Mouse (Mus musculus): ENCODE data around the gene Cadm1. TPM values are rescaled to one million over a fixed set of nuclear protein-coding genes. Genes with fewer than 3 reads are reported as not detected.

Gene Cadm1
- 100 to 1,000 TPM; 217 to 243 TPM for total RNA-seq (2021)

- peak; percentile 96 to 98 for DNase-seq (ENCODE audit: extremely low spot score in 1 of 2, low spot score in 2 of 2)
- intact Hi-C loops (cut with DNase I), result loop anchor here (2.0 to 10.0 kb wide), 4 partner anchors 165 to 793 kb away; no protein-coding TSS in a partner anchor
Measured at GRCm38 (mm10) chr9:47529602-47530450, at the start of gene Cadm1. Gene Cadm1 (plus strand): TSS chr9:47530173.

- DNase-seq (ENCODE audit: extremely low spot score in 1 of 2, low spot score in 2 of 2), result no peak
- intact Hi-C loops (cut with DNase I), result no loop called here
Measured at GRCm38 (mm10) chr9:47484506-47484905, 45.5 kb upstream of the Cadm1 start.

- intact Hi-C loops (cut with DNase I), result no loop called here
- no peak for DNase-seq (ENCODE audit: extremely low spot score in 1 of 2, low spot score in 2 of 2)
Measured at GRCm38 (mm10) chr9:47485186-47485585, 44.8 kb upstream of the Cadm1 start.

GRCm38 (mm10) chr9:47499761-47500160 lies 30.2 kb upstream of the Cadm1 start:
- intact Hi-C loops (cut with DNase I), result no loop called here
- no peak for DNase-seq (ENCODE audit: extremely low spot score in 1 of 2, low spot score in 2 of 2)

GRCm38 (mm10) chr9:47505956-47506355 lies 24.0 kb upstream of the Cadm1 start:
- no peak for DNase-seq (ENCODE audit: extremely low spot score in 1 of 2, low spot score in 2 of 2)
- intact Hi-C loops (cut with DNase I), result no loop called here

GRCm38 (mm10) chr9:47506876-47507275 lies 23.1 kb upstream of the Cadm1 start:
- intact Hi-C loops (cut with DNase I), result no loop called here
- no peak for DNase-seq (ENCODE audit: extremely low spot score in 1 of 2, low spot score in 2 of 2)

GRCm38 (mm10) chr9:47508109-47508508 lies 21.9 kb upstream of the Cadm1 start:
- DNase-seq (ENCODE audit: extremely low spot score in 1 of 2, low spot score in 2 of 2), result no peak
- intact Hi-C loops (cut with DNase I), result no loop called here

GRCm38 (mm10) chr9:47512521-47512920 lies 17.5 kb upstream of the Cadm1 start:
- intact Hi-C loops (cut with DNase I), result no loop called here
- no peak for DNase-seq (ENCODE audit: extremely low spot score in 1 of 2, low spot score in 2 of 2)

GRCm38 (mm10) chr9:47514318-47514717 lies 15.7 kb upstream of the Cadm1 start:
- no peak for DNase-seq (ENCODE audit: extremely low spot score in 1 of 2, low spot score in 2 of 2)
- intact Hi-C loops (cut with DNase I), result no loop called here

GRCm38 (mm10) chr9:47516238-47516637 lies 13.7 kb upstream of the Cadm1 start:
- intact Hi-C loops (cut with DNase I), result no loop called here
- DNase-seq (ENCODE audit: extremely low spot score in 1 of 2, low spot score in 2 of 2), result no peak

GRCm38 (mm10) chr9:47527290-47527689 lies 2.7 kb upstream of the Cadm1 start:
- intact Hi-C loops (cut with DNase I), result loop anchor here (10.0 kb wide), 1 partner anchor 162 kb away; no protein-coding TSS in a partner anchor
- no peak for DNase-seq (ENCODE audit: extremely low spot score in 1 of 2, low spot score in 2 of 2)

GRCm38 (mm10) chr9:47527741-47528140 lies 2.2 kb upstream of the Cadm1 start:
- DNase-seq (ENCODE audit: extremely low spot score in 1 of 2, low spot score in 2 of 2), result peak in 1 of 2 experiments; percentile 42
- intact Hi-C loops (cut with DNase I), result loop anchor here (10.0 kb wide), 1 partner anchor 163 kb away; no protein-coding TSS in a partner anchor

- no peak for DNase-seq (ENCODE audit: extremely low spot score in 1 of 2, low spot score in 2 of 2)
- intact Hi-C loops (cut with DNase I), result loop anchor here (10.0 kb wide), 1 partner anchor 164 kb away; no protein-coding TSS in a partner anchor
Measured at GRCm38 (mm10) chr9:47529182-47529581, 791 bp upstream of the Cadm1 start.

- DNase-seq (ENCODE audit: extremely low spot score in 1 of 2, low spot score in 2 of 2), result no peak
- intact Hi-C loops (cut with DNase I), result loop anchor here (2.0 to 10.0 kb wide), 3 partner anchors 168 to 793 kb away; no protein-coding TSS in a partner anchor
Measured at GRCm38 (mm10) chr9:47530544-47530921, 560 bp downstream of the Cadm1 start.

- intact Hi-C loops (cut with DNase I), result loop anchor here (2.0 to 10.0 kb wide), 3 partner anchors 168 to 794 kb away; no protein-coding TSS in a partner anchor
- peak; percentile 53 to 87 for DNase-seq (ENCODE audit: extremely low spot score in 1 of 2, low spot score in 2 of 2)
Measured at GRCm38 (mm10) chr9:47530922-47531850, 1.2 kb downstream of the Cadm1 start.

- peak; percentile 15 to 46 for DNase-seq (ENCODE audit: extremely low spot score in 1 of 2, low spot score in 2 of 2)
- intact Hi-C loops (cut with DNase I), result loop anchor here (5.0 to 10.0 kb wide), 2 partner anchors 722 to 795 kb away; no protein-coding TSS in a partner anchor
Measured at GRCm38 (mm10) chr9:47532215-47532865, 2.4 kb downstream of the Cadm1 start.

- no peak for DNase-seq (ENCODE audit: extremely low spot score in 1 of 2, low spot score in 2 of 2)
- intact Hi-C loops (cut with DNase I), result loop anchor here (5.0 to 10.0 kb wide), 2 partner anchors 721 to 796 kb away; no protein-coding TSS in a partner anchor
Measured at GRCm38 (mm10) chr9:47533461-47533860, 3.5 kb downstream of the Cadm1 start.

All from left cerebral cortex, postnatal 10 days (tissue).